Mouse (Mus musculus): ENCODE results near the gene Ergic2.
A peak's percentile ranks its signal among the peaks of the same experiment; 100 is the strongest.
"Not testable (repeated sequence)": the region's sequence is repeated elsewhere in the genome, so short reads cannot be mapped to it uniquely, and the experiment has no call there.

The Ergic2 gene

DNA sequence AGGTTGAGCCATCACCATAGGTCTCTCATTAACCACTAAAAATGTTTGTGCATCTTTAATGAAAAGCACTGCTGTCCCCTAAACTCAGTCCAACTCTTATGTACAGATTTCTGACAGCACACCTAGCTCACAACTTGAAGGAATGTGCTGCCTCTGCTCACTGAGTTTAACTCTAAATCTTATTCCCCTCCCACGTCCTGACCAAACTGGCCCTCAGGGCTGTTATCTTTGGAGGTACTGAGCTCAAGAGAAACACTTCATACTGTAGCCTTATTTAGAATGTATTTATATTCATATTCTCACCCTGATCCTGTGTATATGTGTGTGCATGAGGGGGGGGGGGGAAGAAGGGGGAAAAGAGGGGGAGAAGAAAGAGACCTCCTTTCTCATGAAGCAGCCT is 4.7 kb downstream of the Ergic2 start:
- no peak for DNase-seq

DNA sequence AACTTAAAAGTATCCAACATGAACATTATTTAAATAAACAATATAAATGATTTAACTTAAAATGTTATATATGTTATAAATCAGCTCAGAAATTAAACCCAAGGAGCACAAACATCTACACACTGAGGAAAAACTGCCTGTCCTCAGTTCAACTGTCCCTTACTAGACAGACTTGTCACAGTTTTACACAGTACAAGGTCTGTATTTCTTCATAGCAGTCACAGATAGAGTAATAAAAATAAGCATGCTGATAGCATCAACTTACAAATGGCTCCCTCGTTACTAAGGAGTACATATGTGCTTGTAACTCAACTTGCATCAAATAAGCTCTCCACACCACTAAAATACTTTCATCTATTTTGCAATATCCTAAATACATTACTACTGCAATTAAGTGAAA is 7.0 kb downstream of the Ergic2 start:
- DNase-seq, result no peak

- no peak for DNase-seq
Measured at GRCm38 (mm10) chr6:148199729-148200128, 12.4 kb downstream of the Ergic2 start.

- no peak for DNase-seq
Measured at GRCm38 (mm10) chr6:148199177-148199576, 13.0 kb downstream of the Ergic2 start.

- no peak for DNase-seq
Measured at GRCm38 (mm10) chr6:148193972-148194701, 18.0 kb downstream of the Ergic2 start.

DNA sequence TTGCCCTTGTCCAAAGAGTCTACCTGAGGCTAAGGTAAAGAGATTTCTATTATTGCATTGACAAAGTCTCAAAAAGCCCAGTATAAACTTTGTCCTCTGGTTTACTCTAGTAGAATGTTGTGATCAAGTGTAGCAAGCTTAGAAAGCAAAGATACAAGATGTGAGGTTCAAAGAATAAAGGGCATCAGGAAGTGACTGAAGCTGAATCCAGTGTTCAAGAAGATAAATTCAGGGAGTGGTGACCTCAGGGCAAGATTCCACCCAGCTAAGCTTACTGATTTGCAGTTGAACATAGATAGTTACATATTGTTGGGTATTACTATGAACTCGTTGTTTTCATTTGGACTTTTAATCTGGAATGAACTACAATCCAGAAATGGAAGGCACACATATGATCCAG is 26.5 kb downstream of the Ergic2 start:
- DNase-seq, result no peak

GRCm38 (mm10) chr6:148172904-148173303 is 39.3 kb downstream of the Ergic2 start:
- DNase-seq, result no peak

DNA sequence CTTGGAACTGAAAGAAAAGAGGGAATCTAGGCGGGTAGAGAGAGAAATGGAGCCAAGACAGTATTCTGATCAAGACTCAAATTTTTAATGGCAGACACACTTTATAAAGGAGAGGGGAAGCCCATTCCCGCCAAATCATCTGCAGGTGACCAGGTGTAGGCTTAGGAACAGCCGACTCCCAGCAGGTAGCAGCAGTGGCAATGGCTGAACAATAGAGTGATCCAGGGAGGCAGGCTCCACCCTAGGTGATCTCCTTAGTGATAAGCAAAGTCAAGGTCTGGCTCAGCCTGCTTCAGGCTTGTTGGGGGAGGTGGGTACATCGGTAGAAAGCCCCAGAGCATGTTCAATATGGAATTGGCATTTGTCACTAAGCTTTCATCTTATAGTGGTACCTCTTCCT is 59.9 kb downstream of the Ergic2 start:
- DNase-seq, result not testable (repeated sequence)

DNA sequence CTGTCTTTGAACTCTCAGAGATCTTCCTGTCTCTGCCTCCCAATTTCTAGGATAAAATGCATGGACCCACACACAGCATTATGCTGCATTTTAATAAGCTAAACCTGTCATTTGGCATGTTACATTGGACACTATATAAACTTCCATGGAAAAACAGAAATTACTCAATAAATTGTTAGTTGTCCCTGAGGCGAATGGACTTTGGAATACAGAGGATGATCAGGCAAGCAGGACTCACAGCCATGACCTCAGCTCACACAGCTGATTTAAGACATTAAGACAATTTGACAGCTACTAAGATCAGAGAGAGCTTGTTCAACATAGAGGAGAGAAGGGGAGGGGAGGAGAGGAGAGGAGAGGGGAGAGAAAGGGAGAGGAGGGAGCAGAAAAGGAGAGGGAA is 69.8 kb downstream of the Ergic2 start:
- no peak for DNase-seq

DNA sequence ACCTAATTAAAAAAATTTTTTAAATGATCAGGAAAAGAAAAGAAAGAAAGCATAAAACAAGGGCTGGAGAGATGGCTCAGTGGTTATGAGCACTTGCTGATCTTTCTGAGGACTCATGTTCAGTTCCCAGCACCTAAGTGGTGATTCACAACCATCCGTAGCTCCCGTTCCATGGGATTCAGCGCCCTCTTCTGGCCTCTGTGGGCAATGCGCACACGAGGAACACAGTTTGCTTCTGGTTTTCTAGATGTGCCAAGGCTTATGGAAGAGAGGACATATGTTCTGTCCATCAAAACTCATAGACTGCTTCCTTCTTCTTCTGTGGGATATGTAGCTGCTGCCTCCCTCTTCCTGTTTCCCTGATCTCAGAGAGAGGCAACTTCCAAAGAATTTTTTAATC is 70.3 kb downstream of the Ergic2 start:
- no peak for DNase-seq

- DNase-seq, result no peak
Measured at GRCm38 (mm10) chr6:148139288-148139995, 72.7 kb downstream of the Ergic2 start.

- peak; percentile 79 for DNase-seq
Measured at GRCm38 (mm10) chr6:148135769-148136382, 76.3 kb downstream of the Ergic2 start.

- DNase-seq, result no peak
Measured at GRCm38 (mm10) chr6:148133536-148133935, 78.6 kb downstream of the Ergic2 start.

DNA sequence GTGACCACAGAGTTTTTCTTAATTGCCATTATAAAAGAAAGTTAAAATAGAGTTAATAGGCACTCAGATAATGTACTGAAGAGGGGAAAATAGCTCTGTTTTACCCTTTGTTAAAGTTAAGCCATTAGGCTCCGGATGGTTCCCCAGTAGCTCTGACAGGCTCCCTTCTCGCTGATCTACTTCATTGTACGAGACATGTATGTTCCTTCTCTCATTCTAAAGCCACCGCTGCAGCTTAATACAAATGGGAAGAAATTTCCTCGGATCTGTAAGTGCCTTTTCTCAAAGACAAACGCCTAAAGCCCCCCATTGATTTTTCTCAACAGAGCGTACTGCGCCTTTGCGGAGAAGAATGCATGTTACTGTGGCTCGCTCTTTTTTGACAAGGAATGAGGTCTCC is 79.9 kb downstream of the Ergic2 start:
- DNase-seq, result no peak

All from right cerebral cortex, postnatal 25 days (tissue).